Mouse (Mus musculus) heart, postnatal 0 days (tissue): Measurements from ENCODE around the gene Gpatch4. TPM values are rescaled to one million over a fixed set of nuclear protein-coding genes. Genes with fewer than 3 reads are reported as not detected.
A peak's percentile ranks its signal among the peaks of the same experiment; 100 is the strongest.

Source experiments
- ATAC-seq: fragments of 200-750 bp; cut with Nextera tagmentation; 2 replicates; pipeline ENCODE4 v1.8.0; 2017; ENCODE audit warnings: low read depth, moderate number of reproducible peaks, moderate library complexity; ENCODE audit not compliant: insufficient read depth
- DNase-seq: peaks from one replicate; pipeline ENCODE4 v3.0.0-alpha.2; 2016; ENCODE audit warnings: low spot score
- H3K27ac ChIP-seq: fragments of 300-500 bp; sonication (generic); 2 replicates; pipeline ENCODE4 v1.5.1; 2014; ENCODE audit warnings: low read depth, mild to moderate bottlenecking
- H3K27me3 ChIP-seq: fragments of 300-500 bp; sonication (generic); 2 replicates; pipeline ENCODE4 v1.6.1; 2014; ENCODE audit warnings: low read length, mixed read lengths; ENCODE audit not compliant: control insufficient read depth, insufficient read depth
- H3K36me3 ChIP-seq: fragments of 300-500 bp; sonication (generic); replicated peaks from 2 replicates; pipeline ENCODE4 v1.6.1; 2014; ENCODE audit warnings: low read length, mixed read lengths; ENCODE audit not compliant: control insufficient read depth, insufficient read depth
- H3K4me1 ChIP-seq: fragments of 300-500 bp; sonication (generic); 2 replicates; pipeline ENCODE4 v1.6.1; 2014; ENCODE audit warnings: antibody characterized with exemption; ENCODE audit not compliant: control insufficient read depth, insufficient read depth
- H3K4me2 ChIP-seq: fragments of 300-500 bp; sonication (generic); 2 replicates; pipeline ENCODE4 v1.6.1; 2014; ENCODE audit warnings: low read depth, mild to moderate bottlenecking, low read length, moderate library complexity
- H3K4me3 ChIP-seq: fragments of 300-500 bp; sonication (generic); 2 replicates; pipeline ENCODE4 v1.5.1; 2014; ENCODE audit warnings: low read depth, low read length
- H3K9ac ChIP-seq: fragments of 300-500 bp; sonication (generic); replicated peaks from 2 replicates; pipeline ENCODE4 v1.6.1; 2014; ENCODE audit warnings: low read depth, low read length, mixed read lengths
- H3K9me3 ChIP-seq: fragments of 300-500 bp; sonication (generic); replicated peaks from 2 replicates; pipeline ENCODE4 v1.6.1; 2016; ENCODE audit warnings: low read length; ENCODE audit not compliant: control insufficient read depth
- CTCF ChIP-seq: IDR thresholded peaks from 2 replicates; pipeline ENCODE4 v1.5.1; 2016; ENCODE audit warnings: antibody characterized with exemption, control low read depth, low read depth
- EP300 ChIP-seq: IDR thresholded peaks from 2 replicates; pipeline ENCODE4 v1.6.1; 2016; ENCODE audit warnings: antibody characterized with exemption, low read depth
- WGBS: fragments of 180-500 bp; shearing (Covaris S2); extraction: QIAGEN DNeasy Blood & Tissue Kit; methylation state at CpG from one replicate; pipeline ENCODE4 v1.1.7; 2014; 5-methylcytosine and 5-hydroxymethylcytosine counted together
- polyA plus RNA-seq: library from polyadenylated mRNA; unstranded; fragments of >200 nt; fragmentation: Nextera tagmentation; extraction: Ambion mirVana; gene quantifications from 2 replicates; pipeline ENCODE4 v1.2.1, GENCODE M21; 2015
- total RNA-seq: library from RNA; depleted of rRNA; stranded (reverse); fragments of >200 nt; gene quantifications from 2 replicates; pipeline ENCODE4 v1.2.3, GENCODE M21; 2014; ENCODE audit warnings: low replicate concordance

Gene Gpatch4
- total and polyA plus RNA-seq, 2 experiments from 2014 or later, result 1.2 to 11.6 TPM

GRCm38 (mm10) chr3:88026823-88027222 lies 16.1 kb upstream of the Gpatch4 start:
- ATAC-seq, result no peak
- no peak overlapping the region for H3K4me3 ChIP-seq
- H3K9me3 ChIP-seq, result 0 out of 2 replicates have a peak, but pooled peaks cover 8% of the 10 kb centered on the region
- WGBS, result 50% methylated on average over 7 of the region's 7 CpGs
- DNase-seq, result no peak
- H3K4me2 ChIP-seq, result no peak overlapping the region
- no peaks in the 10 kb centered on the region for H3K36me3 ChIP-seq
- TF ChIP-seq CTCF (no peak), EP300 (no peak)
- H3K27ac ChIP-seq, result no peak overlapping the region
- H3K9ac ChIP-seq, result no peak overlapping the region
- peaks cover 6% of the 10 kb centered on the region for H3K4me1 ChIP-seq
- peaks cover 55% of the 10 kb centered on the region for H3K27me3 ChIP-seq

GRCm38 (mm10) chr3:88027434-88028186 lies 15.3 kb upstream of the Gpatch4 start, which contains the start of gene Hapln2:
Gene Hapln2, minus strand, starts transcription at chr3:88027583.
- Histone ChIP-seq H3K27ac (no peak within 1 kb of the TSS), H3K9me3 (0 out of 2 replicates have a peak, but pooled peaks cover 8% of the 10 kb centered on the region), H3K4me3 (no peak within 1 kb of the TSS), H3K4me2 (no peak within 1 kb of the TSS), H3K9ac (no peak within 1 kb of the TSS), H3K36me3 (no peaks in the 10 kb centered on the region), H3K4me1 (peaks cover 6% of the 10 kb centered on the region), H3K27me3 (peaks cover 52% of the 10 kb centered on the region)
- ATAC-seq (no peak), DNase-seq (no peak)
- TF ChIP-seq CTCF, result peak; percentile 41
- no peak for TF ChIP-seq EP300
- WGBS, result 49% methylated on average over 5 of the region's 5 CpGs

- H3K27ac ChIP-seq, result no peak overlapping the region
- no peak for TF ChIP-seq EP300
- TF ChIP-seq CTCF, result no peak
- peaks cover 26% of the 10 kb centered on the region; the same call in 1 of the 2 replicates for H3K27me3 ChIP-seq
- no peak overlapping the region for H3K9ac ChIP-seq
- ATAC-seq (0 out of 2 replicates have a peak, but pooled peaks have one; percentile 33), DNase-seq (peak; percentile 43)
- WGBS, result 13% methylated on average over 19 of the region's 19 CpGs
- H3K9me3 ChIP-seq, result 0 out of 2 replicates have a peak, but pooled peaks cover 8% of the 10 kb centered on the region
- H3K36me3 ChIP-seq, result no peaks in the 10 kb centered on the region
- no peaks in the 10 kb centered on the region for H3K4me1 ChIP-seq
- no peak overlapping the region for H3K4me3 ChIP-seq
- H3K4me2 ChIP-seq, result no peak overlapping the region
Observed at GRCm38 (mm10) chr3:88030608-88031395, 12.1 kb upstream of the Gpatch4 start.

- Histone ChIP-seq H3K27ac (no peak overlapping the region), H3K4me1 (no peaks in the 10 kb centered on the region), H3K9me3 (0 out of 2 replicates have a peak, but pooled peaks cover under 1% of the 10 kb centered on the region), H3K9ac (no peak overlapping the region), H3K4me3 (no peak overlapping the region), H3K27me3 (peaks cover 22% of the 10 kb centered on the region; the same call in 1 of the 2 replicates), H3K4me2 (no peak overlapping the region), H3K36me3 (no peaks in the 10 kb centered on the region)
- WGBS, result 58% methylated on average over 5 of the region's 5 CpGs
- TF ChIP-seq CTCF (no peak), EP300 (no peak)
- DNase-seq (no peak), ATAC-seq (no peak)
Observed at GRCm38 (mm10) chr3:88033506-88033905, 9.4 kb upstream of the Gpatch4 start.

GRCm38 (mm10) chr3:88035561-88036293 lies 7.2 kb upstream of the Gpatch4 start:
- Histone ChIP-seq H3K27me3 (peaks cover 19% of the 10 kb centered on the region; the same call in 1 of the 2 replicates), H3K4me3 (no peak overlapping the region), H3K27ac (no peak overlapping the region), H3K4me2 (no peak overlapping the region), H3K9ac (no peak overlapping the region), H3K9me3 (no peaks in the 10 kb centered on the region), H3K4me1 (no peaks in the 10 kb centered on the region), H3K36me3 (no peaks in the 10 kb centered on the region)
- no peak for ATAC-seq
- DNase-seq, result no peak
- 46% methylated on average over 1 of the region's 1 CpGs for WGBS
- TF ChIP-seq CTCF, result no peak
- TF ChIP-seq EP300, result no peak
